Mouse (Mus musculus): ENCODE results near the gene Pfkp. TPM values are rescaled to one million over a fixed set of nuclear protein-coding genes. Genes with fewer than 3 reads are reported as not detected.

Pfkp gene
- polyA plus RNA-seq (2014; fragmentation: Nextera tagmentation; extraction: Ambion mirVana): 348 and 378 TPM in 2 replicates

GRCm38 (mm10) chr13:6648669-6649233 is at the start of gene Pfkp:
Gene Pfkp, minus strand, starts transcription at chr13:6648777.
- no peaks in the 10 kb centered on the region; the same call in 1 of the 2 replicates for H3K4me1 ChIP-seq (replicated peaks; ENCODE audit: control insufficient read depth, insufficient read depth, low read length)
- H3K9ac ChIP-seq: peak within 1 kb of the TSS; percentile 77
- H3K9me3 ChIP-seq (ENCODE audit: control insufficient read depth, low read length): no peaks in the 10 kb centered on the region
- H3K27me3 ChIP-seq (ENCODE audit: control insufficient read depth, insufficient read depth, low read length): no peaks in the 10 kb centered on the region
- H3K4me2 ChIP-seq (replicated peaks): peak within 1 kb of the TSS; percentile 96
- no peaks in the 10 kb centered on the region for H3K36me3 ChIP-seq (replicated peaks; ENCODE audit: control insufficient read depth, insufficient read depth)
- peak; percentile 95 for ATAC-seq (ENCODE audit: low FRiP score)
- H3K4me3 ChIP-seq (replicated peaks; ENCODE audit: low read length): peak within 1 kb of the TSS; percentile 70
- peak; percentile 88 for DNase-seq (ENCODE audit: low spot score)
- WGBS: 2% methylated on average over 34 of the region's 34 CpGs
- H3K27ac ChIP-seq: peak within 1 kb of the TSS; percentile 72

DNA sequence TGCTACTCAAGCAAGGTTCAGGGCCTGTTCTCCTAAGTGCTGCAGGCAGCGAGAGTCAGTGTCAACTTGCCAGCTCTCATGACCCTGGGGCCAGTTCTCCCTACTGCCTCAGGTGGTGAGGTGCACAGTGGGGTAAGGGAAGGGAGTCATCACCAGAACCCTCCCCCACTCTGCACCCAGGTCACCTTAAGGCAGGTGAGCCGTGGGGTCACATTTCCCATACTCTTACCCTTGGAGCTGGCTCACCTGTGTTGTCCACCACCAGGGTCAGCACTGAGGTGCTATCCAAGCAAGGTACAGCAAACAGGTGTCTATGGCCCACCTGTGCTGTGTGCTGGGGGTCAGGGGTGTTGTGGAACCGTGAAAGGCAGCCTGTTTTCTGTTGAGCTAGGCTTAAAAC is 42.0 kb upstream of the Pfkp start:
- Histone ChIP-seq H3K9me3 (ENCODE audit: control insufficient read depth, low read length) (no peaks in the 10 kb centered on the region), H3K4me3 (replicated peaks; ENCODE audit: low read length) (no peak overlapping the region), H3K27ac (no peak overlapping the region), H3K4me1 (replicated peaks; ENCODE audit: control insufficient read depth, insufficient read depth, low read length) (no peaks in the 10 kb centered on the region), H3K4me2 (replicated peaks) (no peak overlapping the region), H3K9ac (no peak overlapping the region), H3K27me3 (ENCODE audit: control insufficient read depth, insufficient read depth, low read length) (no peaks in the 10 kb centered on the region), H3K36me3 (replicated peaks; ENCODE audit: control insufficient read depth, insufficient read depth) (no peaks in the 10 kb centered on the region)
- 78% methylated on average over 3 of the region's 3 CpGs for WGBS
- ATAC-seq (ENCODE audit: low FRiP score) (no peak; the same call in 1 of the 2 replicates), DNase-seq (ENCODE audit: low spot score) (no peak)

DNA sequence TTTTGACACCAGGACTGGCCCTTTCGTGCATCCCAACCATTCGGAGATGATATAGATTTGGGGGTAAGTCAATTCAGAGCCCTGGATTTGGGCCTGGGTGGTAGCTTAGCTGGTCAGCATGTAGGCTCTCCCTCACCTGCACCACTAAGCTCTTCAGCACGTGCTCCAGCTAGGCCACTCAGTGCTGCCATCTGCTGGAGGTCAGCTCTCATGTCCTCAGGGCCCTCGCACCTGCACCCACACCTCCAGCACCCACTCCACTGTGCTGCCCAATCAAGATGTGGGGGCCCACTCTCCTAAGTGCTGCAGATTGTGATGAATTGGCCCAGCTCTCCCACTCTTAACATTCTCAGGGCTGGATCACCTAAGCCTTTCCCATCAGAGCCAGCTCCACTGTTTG is 41.4 kb upstream of the Pfkp start:
- WGBS: 70% methylated on average over 4 of the region's 4 CpGs
- Histone ChIP-seq H3K27me3 (ENCODE audit: control insufficient read depth, insufficient read depth, low read length) (no peaks in the 10 kb centered on the region), H3K27ac (no peak overlapping the region), H3K4me2 (replicated peaks) (no peak overlapping the region), H3K4me1 (replicated peaks; ENCODE audit: control insufficient read depth, insufficient read depth, low read length) (no peaks in the 10 kb centered on the region), H3K36me3 (replicated peaks; ENCODE audit: control insufficient read depth, insufficient read depth) (no peaks in the 10 kb centered on the region), H3K9ac (no peak overlapping the region), H3K9me3 (ENCODE audit: control insufficient read depth, low read length) (no peaks in the 10 kb centered on the region), H3K4me3 (replicated peaks; ENCODE audit: low read length) (no peak overlapping the region)
- DNase-seq (ENCODE audit: low spot score): no peak
- peak; percentile 55; the same call in 1 of the 2 replicates for ATAC-seq (ENCODE audit: low FRiP score)

GRCm38 (mm10) chr13:6688790-6689433 is 40.3 kb upstream of the Pfkp start:
- Histone ChIP-seq H3K27me3 (ENCODE audit: control insufficient read depth, insufficient read depth, low read length) (no peaks in the 10 kb centered on the region), H3K36me3 (replicated peaks; ENCODE audit: control insufficient read depth, insufficient read depth) (no peaks in the 10 kb centered on the region), H3K4me1 (replicated peaks; ENCODE audit: control insufficient read depth, insufficient read depth, low read length) (no peaks in the 10 kb centered on the region), H3K9me3 (ENCODE audit: control insufficient read depth, low read length) (no peaks in the 10 kb centered on the region), H3K9ac (no peak overlapping the region), H3K4me2 (replicated peaks) (no peak overlapping the region), H3K4me3 (replicated peaks; ENCODE audit: low read length) (no peak overlapping the region), H3K27ac (no peak overlapping the region)
- DNase-seq (ENCODE audit: low spot score) (peak; percentile 78), ATAC-seq (ENCODE audit: low FRiP score) (peak; percentile 72; the same call in 1 of the 2 replicates)
- WGBS: 52% methylated on average over 7 of the region's 7 CpGs

GRCm38 (mm10) chr13:6666887-6667286 is 18.3 kb upstream of the Pfkp start:
- Histone ChIP-seq H3K9me3 (ENCODE audit: control insufficient read depth, low read length) (no peaks in the 10 kb centered on the region), H3K4me1 (replicated peaks; ENCODE audit: control insufficient read depth, insufficient read depth, low read length) (no peaks in the 10 kb centered on the region), H3K27me3 (ENCODE audit: control insufficient read depth, insufficient read depth, low read length) (no peaks in the 10 kb centered on the region), H3K4me3 (replicated peaks; ENCODE audit: low read length) (no peak overlapping the region), H3K36me3 (replicated peaks; ENCODE audit: control insufficient read depth, insufficient read depth) (no peaks in the 10 kb centered on the region), H3K27ac (no peak overlapping the region), H3K4me2 (replicated peaks) (no peak overlapping the region), H3K9ac (no peak overlapping the region)
- 86% methylated on average over 4 of the region's 4 CpGs for WGBS
- ATAC-seq (ENCODE audit: low FRiP score): no peak
- no peak for DNase-seq (ENCODE audit: low spot score)

GRCm38 (mm10) chr13:6665506-6665905 is 16.9 kb upstream of the Pfkp start:
- ATAC-seq (ENCODE audit: low FRiP score) (no peak), DNase-seq (ENCODE audit: low spot score) (no peak)
- no peak overlapping the region for H3K4me3 ChIP-seq (replicated peaks; ENCODE audit: low read length)
- WGBS: 81% methylated on average over 1 of the region's 1 CpGs
- H3K27me3 ChIP-seq (ENCODE audit: control insufficient read depth, insufficient read depth, low read length): no peaks in the 10 kb centered on the region
- no peak overlapping the region for H3K27ac ChIP-seq
- no peaks in the 10 kb centered on the region for H3K36me3 ChIP-seq (replicated peaks; ENCODE audit: control insufficient read depth, insufficient read depth)
- H3K4me1 ChIP-seq (replicated peaks; ENCODE audit: control insufficient read depth, insufficient read depth, low read length): no peaks in the 10 kb centered on the region
- H3K4me2 ChIP-seq (replicated peaks): no peak overlapping the region
- H3K9ac ChIP-seq: no peak overlapping the region
- no peaks in the 10 kb centered on the region for H3K9me3 ChIP-seq (ENCODE audit: control insufficient read depth, low read length)

DNA sequence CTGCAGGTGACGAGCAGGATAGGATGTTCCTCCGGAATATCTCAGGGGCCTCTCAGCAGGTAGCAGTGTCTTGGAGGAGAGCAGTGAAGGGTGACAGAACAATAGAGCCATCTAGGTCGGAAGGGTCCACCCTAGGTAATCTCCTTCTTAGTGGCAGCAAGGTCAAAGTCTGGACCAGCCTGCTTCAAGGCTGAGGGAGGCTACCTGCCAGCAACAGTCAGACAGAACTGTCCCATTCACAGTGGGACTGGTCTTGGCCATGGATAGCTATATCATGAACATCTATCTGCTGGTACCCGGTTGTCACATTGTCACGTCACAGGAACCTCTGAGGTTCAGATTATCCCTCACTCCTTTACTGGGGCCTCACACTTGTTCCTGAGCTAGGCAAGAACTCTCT is 15.6 kb upstream of the Pfkp start:
- no peak overlapping the region for H3K27ac ChIP-seq
- H3K9ac ChIP-seq: no peak overlapping the region
- H3K4me2 ChIP-seq (replicated peaks): no peak overlapping the region
- H3K9me3 ChIP-seq (ENCODE audit: control insufficient read depth, low read length): no peaks in the 10 kb centered on the region
- H3K4me3 ChIP-seq (replicated peaks; ENCODE audit: low read length): no peak overlapping the region
- no peaks in the 10 kb centered on the region for H3K4me1 ChIP-seq (replicated peaks; ENCODE audit: control insufficient read depth, insufficient read depth, low read length)
- H3K27me3 ChIP-seq (ENCODE audit: control insufficient read depth, insufficient read depth, low read length): no peaks in the 10 kb centered on the region
- WGBS: 50% methylated on average over 5 of the region's 5 CpGs
- DNase-seq (ENCODE audit: low spot score) (no peak), ATAC-seq (ENCODE audit: low FRiP score) (no peak)
- H3K36me3 ChIP-seq (replicated peaks; ENCODE audit: control insufficient read depth, insufficient read depth): no peaks in the 10 kb centered on the region

- WGBS: 90% methylated on average over 6 of the region's 6 CpGs
- Histone ChIP-seq H3K27ac (no peak overlapping the region), H3K4me2 (replicated peaks) (no peak overlapping the region), H3K9ac (no peak overlapping the region), H3K36me3 (replicated peaks; ENCODE audit: control insufficient read depth, insufficient read depth) (no peaks in the 10 kb centered on the region), H3K4me3 (replicated peaks; ENCODE audit: low read length) (no peak overlapping the region), H3K9me3 (ENCODE audit: control insufficient read depth, low read length) (no peaks in the 10 kb centered on the region), H3K27me3 (ENCODE audit: control insufficient read depth, insufficient read depth, low read length) (no peaks in the 10 kb centered on the region), H3K4me1 (replicated peaks; ENCODE audit: control insufficient read depth, insufficient read depth, low read length) (no peaks in the 10 kb centered on the region)
- DNase-seq (ENCODE audit: low spot score) (no peak), ATAC-seq (ENCODE audit: low FRiP score) (no peak)
Observed at GRCm38 (mm10) chr13:6659314-6659713, 10.7 kb upstream of the Pfkp start.

DNA sequence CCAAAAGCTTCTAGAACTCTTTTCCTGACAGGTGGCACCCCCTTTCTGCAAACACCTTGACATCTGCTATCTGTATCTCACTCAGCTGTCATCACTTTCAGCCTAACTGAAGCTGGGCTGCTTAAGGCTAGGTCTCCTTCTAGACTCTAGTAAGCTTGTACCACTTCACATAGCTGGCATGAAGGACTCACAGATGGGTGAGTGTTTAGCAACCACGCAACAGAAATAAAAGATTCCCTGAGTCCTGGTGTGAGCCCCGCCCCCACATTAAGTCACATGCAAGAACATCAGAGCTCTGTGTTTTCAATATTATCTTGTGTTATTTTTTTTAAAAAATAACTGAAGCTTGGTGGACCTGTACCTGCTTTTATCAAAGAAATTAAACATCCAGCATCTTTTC is 8.7 kb upstream of the Pfkp start:
- no peak overlapping the region for H3K4me2 ChIP-seq (replicated peaks)
- no peak for DNase-seq (ENCODE audit: low spot score)
- H3K27me3 ChIP-seq (ENCODE audit: control insufficient read depth, insufficient read depth, low read length): no peaks in the 10 kb centered on the region
- no peaks in the 10 kb centered on the region for H3K4me1 ChIP-seq (replicated peaks; ENCODE audit: control insufficient read depth, insufficient read depth, low read length)
- H3K9ac ChIP-seq: no peak overlapping the region
- 81% methylated on average over 2 of the region's 2 CpGs for WGBS
- no peak overlapping the region for H3K27ac ChIP-seq
- no peaks in the 10 kb centered on the region for H3K9me3 ChIP-seq (ENCODE audit: control insufficient read depth, low read length)
- ATAC-seq (ENCODE audit: low FRiP score): no peak
- H3K4me3 ChIP-seq (replicated peaks; ENCODE audit: low read length): no peak overlapping the region
- no peaks in the 10 kb centered on the region for H3K36me3 ChIP-seq (replicated peaks; ENCODE audit: control insufficient read depth, insufficient read depth)
